Mouse (Mus musculus): Measurements from ENCODE around the gene Gpc3. TPM values are rescaled to one million over a fixed set of nuclear protein-coding genes. Genes with fewer than 3 reads are reported as not detected.
A peak's percentile ranks its signal among the peaks of the same experiment; 100 is the strongest.

The Gpc3 gene
- total RNA-seq, 2 experiments from 2014 or later = 10.9 to 13.9 TPM

DNA sequence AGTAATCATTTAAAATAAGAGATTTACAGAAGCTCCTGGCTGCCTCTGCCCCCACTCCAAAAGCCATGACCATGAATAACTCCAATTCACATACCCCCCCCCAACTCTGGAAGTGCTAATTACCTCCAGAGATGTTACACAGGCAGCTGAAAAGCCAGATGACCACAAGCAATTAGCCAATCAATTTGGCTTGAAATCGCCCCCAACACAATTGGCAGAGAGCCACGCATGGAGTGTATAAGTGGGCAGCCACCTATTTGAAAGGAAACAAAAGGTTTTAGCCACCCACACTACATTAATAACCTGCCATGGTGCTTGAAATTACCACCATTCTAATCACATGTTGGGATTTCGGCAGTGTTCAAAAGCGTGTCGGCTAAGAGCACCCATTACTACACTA lies 55.2 kb downstream of the Gpc3 start:
- no peak for DNase-seq

DNA sequence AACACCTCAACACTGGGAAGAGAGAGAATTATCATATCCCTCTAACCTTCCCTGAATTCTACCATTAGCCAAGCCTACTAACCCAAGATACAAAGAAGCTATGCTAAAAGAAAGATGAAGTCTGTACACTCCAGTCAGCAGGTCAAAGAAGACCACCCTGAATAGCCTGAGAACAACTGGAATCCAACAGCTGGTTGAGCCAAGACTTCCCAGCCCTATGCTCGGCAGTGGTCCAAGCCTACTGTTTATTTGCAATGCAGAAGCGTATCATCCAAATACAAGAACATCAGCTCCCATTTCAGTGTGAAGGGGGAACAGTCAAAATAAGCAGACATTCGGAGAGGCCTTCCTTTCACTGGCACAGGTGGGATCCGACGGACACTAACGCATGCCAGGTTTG lies 56.3 kb downstream of the Gpc3 start:
- no peak for DNase-seq

DNA sequence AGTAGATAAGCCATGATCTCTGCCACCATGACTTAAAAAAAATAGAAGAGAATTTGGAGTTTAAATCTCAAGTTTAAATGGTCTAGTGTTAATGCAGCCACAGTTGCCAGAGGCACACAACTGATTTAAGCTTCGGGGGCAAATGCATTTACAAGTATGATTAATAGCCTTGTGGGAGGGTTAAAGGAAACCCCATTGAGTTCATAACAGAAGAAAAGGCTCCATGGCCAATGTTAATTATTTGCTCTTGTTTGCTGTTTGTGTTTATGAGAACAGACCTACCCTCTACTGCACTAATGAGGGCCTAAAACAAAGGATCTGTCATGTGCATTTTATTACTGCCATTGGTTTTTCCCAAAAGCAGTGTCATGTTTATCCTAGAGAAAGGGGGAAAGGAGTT lies 62.5 kb downstream of the Gpc3 start:
- no peak for DNase-seq

DNA sequence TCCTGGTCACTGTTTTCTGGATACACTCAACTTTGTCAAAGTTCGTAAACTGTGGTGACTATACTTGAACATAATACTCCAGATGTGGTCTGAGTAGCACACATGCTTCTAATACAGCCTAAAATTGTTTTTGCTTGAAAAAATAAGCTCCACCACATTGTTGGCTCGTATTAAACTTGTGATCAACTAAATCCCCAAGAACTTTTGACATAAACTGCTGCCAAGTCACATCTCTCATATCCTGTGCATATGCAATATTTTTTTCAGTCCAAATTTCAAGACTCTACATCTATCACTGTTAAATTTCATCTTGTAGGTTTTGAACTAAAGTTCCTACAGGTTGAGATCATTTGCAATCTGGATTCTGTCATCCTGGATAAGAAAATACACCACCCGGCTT lies 69.1 kb downstream of the Gpc3 start:
- no peak for DNase-seq

DNA sequence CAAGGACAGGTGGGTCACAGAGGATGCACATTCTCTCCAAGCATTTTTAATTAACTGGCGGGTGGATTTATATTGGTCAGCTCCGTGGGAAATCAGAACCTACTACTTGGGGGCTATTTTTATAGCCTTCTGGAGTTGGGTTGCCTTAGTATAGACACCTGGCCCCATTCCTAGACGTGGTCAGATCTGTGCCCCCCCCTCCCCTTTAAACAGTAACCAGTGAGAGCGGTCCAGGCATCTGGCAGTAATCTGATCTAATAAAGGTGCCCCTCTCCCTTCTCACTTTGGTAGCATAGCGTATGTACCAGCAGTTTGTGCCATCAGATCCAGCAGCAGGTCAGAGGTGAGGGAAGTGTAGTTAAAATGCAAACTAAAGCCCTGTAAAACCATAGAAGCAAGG lies 76.5 kb downstream of the Gpc3 start:
- DNase-seq = no peak

DNA sequence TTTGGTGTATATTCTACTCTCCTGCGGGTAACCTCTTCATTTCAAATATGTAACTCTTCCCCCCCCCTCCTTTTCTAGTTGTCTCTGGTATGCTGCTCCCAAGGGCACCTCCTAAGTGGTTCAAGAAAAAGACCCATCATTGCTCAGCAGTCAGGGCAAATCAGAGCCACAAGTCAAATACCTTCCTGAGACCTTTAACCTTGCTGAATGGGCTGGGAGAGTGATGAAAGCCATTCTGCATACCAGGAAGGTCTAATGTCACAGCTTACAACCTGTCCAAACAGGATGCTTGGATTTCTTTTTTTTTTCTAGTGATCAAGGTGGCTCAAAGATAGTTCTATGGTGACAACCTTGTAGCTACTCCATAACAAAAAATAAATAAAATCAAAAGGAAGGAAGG lies 80.0 kb downstream of the Gpc3 start:
- DNase-seq = no peak

DNA sequence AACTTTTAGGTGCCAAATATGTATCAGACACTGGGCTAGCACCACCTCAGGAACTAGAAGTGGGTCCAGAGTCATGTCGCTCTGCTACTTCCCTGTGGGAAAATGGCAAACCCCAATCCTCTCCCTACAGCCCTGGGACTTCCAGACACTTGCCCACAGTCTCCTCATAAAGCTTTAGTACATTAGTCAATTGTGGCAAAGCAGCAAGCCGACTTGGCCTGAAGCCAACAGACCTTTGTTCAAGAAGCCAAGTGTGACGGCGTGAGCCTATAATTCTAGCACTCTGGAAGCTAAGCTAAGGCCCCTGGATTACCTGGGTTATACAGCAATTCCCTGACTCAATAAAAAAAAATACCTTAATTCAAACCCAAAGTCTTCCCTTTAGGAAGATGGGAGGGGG lies 80.7 kb downstream of the Gpc3 start:
- DNase-seq = no peak

DNA sequence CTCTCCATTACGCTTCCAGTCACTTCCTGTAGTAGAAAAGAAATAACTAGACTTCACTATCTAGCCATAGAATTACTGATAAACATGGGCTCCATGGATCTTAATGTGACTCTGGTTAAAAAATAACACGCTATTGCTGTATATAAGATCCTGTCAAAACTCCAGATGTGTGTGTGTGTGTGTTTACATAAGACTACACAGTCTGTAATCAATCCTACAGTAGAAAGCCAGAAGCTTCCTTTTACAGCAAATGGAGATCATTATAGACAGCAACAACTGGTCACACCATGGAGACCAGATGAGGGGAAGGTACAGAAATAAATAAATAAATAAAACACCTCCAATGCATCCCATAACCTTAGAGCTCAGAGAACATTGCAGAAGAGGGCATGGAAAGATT lies 81.6 kb downstream of the Gpc3 start:
- DNase-seq = no peak

DNA sequence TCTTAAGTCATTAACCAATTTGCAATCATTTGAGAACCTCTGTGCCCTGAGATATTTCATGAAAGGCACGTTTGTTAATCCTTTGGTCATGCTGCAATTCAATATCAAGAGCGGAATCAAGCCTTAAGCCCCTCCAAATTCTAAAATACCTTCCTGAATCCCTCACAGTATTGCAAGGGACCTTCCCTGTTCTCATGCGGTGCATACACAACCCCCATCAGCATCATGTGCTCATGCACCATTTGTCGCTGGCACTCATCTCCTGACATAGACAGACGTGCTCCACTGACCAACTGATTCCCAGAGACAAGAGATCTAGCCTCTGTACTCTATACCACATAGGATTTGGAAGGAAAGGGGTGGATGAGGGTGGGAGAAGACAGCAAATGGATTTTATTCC lies 87.7 kb downstream of the Gpc3 start:
- DNase-seq = no peak

DNA sequence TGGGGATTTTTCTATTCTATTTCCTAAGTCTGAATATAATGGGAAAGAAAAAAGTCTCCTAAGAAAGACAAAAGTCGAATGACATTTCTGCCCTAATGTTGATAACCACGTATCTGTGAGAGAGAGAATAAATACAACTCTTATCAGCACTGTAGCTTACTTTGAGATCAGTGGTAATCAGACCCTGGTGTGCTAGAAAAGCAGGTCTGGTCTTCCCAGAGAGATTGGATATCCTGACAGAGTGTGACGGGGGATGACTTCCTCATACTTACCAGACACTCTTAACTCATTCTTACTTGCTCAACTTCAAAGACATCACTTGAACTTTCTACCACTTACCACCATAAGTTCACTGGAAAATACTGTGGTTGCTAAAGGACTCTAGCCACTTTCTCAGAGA lies 88.6 kb downstream of the Gpc3 start:
- DNase-seq = no peak

DNA sequence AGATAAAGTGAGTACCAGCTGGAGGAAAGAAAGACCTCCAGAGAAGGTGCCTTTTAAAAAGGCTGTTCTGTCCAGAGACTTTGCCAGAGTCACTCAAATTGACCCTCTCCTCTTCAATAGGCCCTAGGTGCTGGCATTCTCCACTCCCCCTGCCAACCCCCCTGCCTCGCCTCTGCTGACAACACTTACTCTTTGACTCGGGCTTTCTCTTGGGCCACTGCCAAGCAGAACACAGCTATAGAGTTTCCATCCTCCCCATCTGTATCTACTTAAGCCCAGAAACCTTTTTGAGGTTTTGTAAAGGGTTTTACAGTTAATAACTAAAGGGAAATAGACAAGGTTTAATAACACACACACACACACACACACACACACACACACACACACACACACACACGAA lies 99.2 kb downstream of the Gpc3 start:
- DNase-seq = no peak

DNA sequence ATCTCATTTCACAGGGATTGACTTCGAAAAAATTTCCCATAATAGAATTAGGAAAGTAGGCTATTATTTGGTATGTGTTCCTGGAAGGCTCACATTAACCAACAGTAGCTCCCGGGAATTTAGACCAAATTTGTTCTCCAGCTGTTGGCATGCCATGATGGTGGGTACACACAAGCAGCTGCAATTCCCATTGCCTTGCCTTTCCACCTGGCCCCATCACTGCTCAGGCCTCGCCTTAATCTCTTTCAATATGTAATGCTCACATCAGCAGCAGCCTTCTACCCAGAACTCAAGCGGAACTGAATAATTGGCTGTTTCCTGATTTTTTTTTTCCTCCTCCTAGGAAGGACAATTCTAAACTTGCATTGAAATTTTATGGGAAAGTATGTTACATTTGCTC lies 102.6 kb downstream of the Gpc3 start:
- DNase-seq = no peak

DNA sequence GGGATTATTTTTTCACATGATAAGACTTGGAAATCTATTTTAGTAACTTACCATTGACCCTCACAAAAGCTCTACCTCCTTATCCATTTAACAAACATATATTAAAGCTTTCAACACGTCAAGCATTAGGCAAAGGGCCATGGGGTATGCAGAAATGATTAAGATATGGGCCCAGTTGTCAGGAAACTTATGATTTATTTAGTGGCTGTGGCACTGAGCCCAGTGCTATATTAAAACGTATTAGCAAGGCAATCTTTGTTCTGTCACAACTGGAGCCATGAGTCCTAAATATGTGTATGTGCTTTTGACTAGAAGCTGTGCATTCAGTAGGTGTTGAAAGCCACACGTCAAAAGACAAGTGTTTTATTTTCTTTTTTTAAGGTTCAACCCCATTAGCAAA lies 109.9 kb downstream of the Gpc3 start:
- DNase-seq = no peak

DNA sequence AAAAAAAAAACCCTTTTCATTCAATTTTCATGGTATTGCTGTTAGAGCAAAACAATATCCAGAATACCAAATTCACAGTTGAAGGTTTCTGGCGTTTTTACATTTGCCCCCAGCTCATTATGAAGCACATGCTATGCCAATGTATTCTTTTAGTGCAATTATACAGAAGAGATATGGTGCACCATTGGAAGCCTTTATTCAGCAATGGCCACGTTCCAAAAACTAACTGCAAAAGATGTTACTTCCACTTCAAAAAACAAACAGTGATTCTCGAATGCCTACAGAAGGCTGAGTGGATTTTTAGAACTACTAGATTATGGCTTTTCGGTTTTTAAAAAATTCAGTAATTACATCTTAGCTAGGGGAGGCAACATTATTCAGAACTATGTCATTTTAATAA lies 124.3 kb downstream of the Gpc3 start:
- DNase-seq = no peak

DNA sequence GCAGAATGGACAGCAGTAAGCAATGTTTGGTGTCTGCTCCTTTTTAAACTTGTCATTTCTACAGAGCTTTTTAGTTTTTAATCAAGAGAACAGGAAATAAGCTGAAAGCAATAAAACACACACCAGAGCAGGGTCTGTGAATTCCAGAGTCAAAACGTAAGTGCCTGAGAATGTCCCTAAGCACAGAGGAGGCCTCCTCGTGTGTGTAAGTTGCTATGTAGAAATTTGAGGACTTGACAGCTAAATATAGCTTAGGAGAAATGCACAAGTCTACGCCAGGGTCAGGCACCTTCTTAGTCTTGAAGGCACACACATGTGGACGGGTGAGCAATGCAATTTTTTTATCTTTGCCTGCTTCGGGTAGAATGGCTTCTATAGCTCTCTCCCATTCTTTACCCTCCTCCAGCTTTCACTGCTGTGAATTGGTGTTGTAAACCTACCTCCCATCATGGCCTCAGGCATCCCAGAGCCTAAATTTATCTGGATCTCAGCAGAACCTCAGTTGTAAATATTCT lies 158.6 kb downstream of the Gpc3 start:
- DNase-seq = no peak

DNA sequence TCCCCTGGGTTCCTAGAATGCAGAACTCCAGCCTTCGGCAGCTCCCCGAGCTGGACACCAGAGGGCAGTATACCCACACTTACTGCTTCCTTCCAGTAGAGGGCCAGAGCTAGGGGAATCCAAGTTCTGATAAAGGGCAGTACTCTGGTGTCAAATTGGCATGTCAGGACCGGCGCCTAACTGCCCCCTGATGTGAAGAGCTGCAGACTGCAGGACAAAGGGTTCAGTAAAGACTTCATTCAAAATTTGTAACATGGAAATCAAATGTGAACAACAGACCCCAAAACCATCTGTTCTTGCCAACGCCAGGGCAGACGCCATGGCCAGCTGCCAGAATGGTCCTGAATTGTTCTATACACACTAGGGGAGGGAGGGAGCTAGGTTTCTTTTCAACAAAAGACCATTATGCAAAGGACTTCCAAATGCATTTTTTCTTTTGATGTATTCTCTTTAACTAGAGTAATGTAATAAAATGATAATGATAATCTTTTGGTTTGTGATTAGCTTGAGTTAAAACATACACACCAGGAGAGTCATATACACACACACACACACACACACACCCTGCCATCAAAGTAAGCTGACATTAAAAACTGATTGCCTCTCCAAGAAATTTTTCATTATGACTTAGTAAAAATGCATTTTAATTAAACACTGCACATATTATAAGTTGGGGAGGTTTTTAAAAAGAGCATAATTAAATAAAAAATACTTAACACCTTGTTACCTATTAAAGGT lies 160.1 kb downstream of the Gpc3 start:
- peak; percentile 40 for DNase-seq

DNA sequence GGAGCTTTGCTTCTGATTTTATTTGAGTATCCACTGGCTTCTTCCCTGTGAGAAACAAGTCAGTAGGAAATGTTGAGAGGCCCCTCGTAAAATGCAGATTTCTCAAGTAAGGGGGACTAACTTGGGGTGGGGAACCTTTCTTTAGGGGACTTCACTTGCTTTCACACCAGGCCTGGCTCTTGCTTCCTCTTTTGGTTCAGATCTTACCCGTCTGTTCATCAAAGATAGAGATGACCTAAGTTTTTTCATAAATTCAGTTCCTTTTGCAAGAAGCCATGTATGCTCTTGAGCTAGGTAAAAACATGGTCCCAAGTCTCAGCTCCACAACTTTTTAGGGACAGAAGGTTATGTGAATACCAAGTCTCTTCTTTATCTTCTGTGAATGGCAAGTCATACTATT lies 164.6 kb downstream of the Gpc3 start:
- DNase-seq = no peak

DNA sequence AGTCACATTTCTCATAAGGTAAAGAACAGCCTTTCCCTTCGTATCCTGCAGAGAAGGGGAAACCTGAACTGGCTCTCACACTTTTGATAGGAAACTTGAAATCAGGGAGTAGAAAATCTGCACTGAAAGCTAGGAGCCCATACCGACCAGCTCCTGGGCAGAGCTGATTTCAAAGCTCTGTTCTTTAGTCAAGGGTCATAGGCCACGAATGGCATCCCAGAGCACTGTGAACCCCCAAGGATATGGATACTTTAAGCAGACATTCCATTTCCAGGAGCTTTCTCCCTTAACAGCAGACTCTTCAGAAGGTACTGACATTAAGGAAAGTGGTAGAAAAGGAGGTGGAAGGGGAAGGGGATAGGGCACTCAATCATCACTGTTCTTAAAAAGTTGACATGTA lies 165.3 kb downstream of the Gpc3 start:
- DNase-seq = no peak

DNA sequence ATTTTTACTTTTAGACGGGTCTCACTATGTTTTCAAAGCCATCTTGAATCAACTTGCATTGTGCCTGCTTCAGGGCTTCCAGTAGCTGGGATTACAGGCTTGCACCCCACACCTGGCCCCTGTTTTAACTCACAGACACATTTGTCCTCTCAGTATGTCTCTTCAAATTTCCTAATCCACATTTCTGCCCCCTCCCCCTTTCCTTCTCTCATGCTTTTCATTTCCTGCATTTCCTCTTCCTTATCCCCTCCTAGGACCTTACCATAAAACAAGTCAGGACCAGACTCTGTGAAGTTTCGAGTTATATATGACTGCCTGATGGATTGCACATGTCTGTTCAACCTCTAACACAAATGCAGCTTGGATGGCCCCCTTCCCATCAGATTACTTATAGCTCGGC lies 167.2 kb downstream of the Gpc3 start:
- DNase-seq = no peak

DNA sequence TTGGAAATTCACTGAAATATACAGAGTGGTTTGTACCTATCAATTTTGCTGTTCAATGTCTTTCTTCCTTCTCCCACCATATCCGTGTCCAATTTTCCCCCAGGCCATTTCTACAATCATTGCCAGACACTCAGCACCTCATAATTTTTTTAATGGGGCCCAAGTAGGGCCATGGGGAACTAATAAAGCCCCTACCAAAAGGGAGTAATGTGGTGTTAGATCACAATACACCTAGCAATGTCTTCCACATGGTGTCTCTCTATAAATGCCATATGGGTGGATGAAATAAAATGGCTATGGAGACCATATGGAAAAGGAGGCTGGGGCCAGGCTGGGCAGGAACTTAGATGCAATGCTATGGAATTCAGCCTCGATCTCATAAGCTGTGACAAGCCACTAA lies 168.8 kb downstream of the Gpc3 start:
- DNase-seq = no peak

DNA sequence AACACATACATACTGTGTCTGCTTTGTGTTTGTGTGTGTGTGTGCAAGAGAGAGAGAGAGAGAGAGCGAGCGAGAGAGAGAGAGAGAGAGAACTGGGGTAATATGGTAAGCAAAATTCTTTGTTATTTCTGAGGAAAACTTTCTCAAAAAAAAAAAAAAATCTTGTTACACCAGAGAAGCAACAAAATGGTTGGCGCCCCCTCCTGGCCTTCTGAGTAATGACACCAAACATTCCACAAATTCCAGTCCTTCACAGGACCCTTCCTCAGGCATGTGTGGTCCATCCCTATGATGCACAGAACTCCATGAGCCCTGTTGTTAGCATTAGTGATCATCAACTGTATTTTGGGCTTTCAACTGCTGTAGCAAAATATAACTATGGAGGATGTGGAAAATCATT lies 172.0 kb downstream of the Gpc3 start:
- DNase-seq = no peak

DNA sequence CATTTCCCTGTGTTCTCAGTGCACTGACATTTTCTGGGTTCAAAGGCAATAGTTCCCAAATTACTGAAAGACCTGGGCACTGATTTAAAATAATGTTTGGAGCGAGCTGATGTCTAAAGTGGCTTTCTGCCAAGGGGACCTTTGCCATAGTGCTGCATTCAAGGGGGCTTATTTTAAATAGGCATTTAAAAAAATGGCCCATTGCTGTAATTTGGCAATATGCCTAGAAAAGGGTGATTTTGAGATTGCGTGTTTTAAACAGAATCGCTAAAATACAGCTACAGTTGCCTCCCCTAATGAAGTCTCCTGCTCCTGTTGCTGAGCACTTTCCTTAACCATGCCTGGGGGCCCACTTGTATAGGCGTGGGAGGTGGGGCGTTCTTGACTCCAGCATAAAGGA lies 174.3 kb downstream of the Gpc3 start:
- no peak for DNase-seq

DNA sequence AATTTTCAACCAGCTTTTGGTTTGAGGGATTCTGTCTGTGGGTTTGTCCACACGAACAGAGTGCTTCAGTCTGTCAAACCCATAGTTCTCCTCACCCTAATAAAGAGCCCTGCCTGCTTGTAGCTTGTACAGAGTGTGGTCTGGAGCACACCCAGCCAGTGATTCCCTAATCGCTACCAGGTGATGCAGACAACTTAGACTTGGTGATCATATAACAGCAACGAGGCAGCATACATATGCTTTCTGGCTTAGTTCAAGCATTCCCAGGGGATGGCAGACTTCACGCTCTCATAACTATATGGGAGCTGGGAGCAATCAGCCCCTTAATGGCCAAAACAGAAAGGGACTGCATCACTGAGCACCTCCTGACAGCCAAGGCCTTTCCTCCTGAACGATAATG lies 188.1 kb downstream of the Gpc3 start:
- no peak for DNase-seq

DNA sequence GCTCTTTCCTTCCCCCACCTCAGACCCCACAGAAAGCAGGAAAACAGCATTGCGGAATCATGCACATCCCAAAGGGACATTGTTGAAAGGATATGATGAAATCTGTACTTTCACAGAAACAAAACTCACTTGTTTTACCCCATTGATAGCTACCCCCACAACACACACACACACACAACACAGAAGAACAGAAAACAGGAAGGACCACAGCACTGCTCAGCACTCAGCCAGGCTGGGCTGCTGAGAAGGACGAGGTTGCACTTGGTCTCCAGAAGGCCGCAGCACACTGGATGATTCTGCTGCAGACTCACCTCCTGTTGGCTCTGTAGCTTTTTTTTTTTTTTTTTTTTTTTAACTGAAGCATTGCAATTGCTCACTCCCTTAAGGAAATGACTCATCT lies 193.9 kb downstream of the Gpc3 start:
- DNase-seq = no peak

DNA sequence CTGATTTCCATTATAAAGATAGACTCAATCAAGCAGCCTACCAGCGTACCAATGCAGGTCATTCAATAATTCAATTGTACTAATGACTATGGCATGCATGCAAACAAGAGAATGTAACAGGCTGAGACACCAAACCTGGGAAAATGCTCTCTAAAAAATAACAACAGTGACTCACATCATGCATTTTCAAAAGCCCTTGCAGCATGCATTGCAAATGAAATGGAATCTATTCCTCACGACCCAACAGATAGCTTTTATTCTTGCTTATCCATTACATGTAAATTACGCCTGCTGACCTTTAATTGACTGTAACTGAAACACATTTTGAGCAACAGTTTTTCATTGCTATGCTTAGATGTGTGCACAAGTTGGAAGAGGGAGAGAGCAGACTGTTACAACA lies 200.8 kb downstream of the Gpc3 start:
- no peak for DNase-seq
